Mouse (Mus musculus) c-Kit-positive CD71-positive TER-119-negative erythroid progenitor cells, embryonic 14.5 days (primary cell): Measurements from ENCODE around the gene Kctd18.
"Not testable (repeated sequence)": the region's sequence is repeated elsewhere in the genome, so short reads cannot be mapped to it uniquely, and the experiment has no call there.

Source experiments
- DNase-seq: peaks from one replicate; pipeline ENCODE4 v3.0.0-alpha.2; 2013; ENCODE audit warnings: low read depth

Kctd18 gene

DNA sequence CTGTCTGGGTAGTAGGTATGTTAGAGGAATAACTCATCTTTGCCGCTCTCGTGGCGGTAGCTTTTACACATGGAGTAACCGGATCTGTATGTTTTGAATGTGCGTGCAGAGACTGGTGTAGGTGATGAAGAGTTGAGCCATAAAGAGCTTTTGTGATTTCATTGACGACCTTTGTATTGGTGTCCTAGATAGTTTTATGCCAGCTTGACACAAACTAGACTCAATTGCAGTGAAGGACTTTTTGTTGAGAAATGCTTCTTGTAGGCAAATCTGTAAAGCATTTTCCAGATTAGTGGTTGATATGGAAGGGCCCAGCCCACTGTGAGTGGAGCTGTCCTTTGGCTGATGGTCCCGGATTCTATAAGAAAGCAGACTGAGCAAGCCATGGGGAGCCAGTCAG is at the start of gene Kctd18:
Gene Kctd18 (minus strand): TSS at position 101 of the 400 bp plus-strand sequence.
- DNase-seq: no peak

DNA sequence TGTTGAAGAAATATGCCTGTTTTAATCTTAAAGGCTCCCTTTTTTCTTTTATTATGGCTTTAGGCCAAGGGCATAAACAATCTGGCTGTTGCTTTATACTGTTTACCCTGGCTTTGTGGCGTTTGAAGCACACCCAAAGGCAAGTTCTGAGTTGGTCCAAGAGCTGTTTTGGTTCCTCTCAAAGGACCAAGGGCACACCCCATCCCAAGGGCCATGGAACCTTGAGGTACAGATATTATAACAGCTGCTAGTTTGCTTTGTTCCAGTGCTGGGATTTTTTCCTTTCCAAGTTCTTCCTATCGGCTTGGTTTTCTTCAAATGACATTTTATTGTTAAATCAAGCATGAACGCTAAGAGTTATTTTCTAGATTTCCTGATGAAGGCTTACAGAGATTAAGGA is 46.9 kb upstream of the Kctd18 start:
- DNase-seq: no peak

DNA sequence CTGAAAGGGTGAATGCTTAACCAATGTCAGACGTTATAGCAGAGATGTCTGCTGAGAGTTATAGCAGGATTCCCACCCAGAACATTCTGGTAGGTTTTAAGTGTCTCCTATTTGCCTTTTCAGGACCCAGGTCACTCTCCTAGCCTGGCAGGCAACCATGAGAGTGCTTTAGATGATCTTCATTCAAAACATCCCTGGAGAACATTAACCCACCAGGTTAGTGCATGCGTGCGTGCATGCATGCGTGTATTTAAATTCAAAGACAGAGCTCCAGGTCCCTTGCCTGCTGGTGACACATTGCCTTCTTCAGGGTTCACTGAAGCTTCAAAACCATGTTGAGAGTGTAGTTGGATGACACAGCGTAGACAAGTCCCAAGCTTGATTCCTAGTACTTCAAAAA is 46.4 kb upstream of the Kctd18 start:
- no peak for DNase-seq

DNA sequence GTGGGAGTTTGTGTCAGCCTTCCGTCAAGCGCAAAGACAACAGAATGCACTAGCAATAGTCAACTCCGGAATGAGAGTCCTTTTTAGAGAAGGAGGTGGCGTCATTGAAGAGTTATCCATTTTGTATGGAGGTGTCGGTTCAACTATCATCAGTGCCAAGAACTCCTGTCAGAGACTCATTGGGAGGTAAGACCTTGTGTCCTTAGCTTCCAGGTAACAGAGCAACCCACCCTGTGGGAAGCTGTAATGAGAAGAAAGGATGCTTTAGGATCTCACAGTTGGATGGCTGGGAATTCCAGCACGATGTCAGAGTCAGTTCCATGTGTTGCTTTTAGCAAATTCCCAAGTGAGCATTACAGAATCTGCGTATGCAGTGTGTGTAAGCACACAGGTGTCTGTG is 43.4 kb upstream of the Kctd18 start:
- DNase-seq: no peak

DNA sequence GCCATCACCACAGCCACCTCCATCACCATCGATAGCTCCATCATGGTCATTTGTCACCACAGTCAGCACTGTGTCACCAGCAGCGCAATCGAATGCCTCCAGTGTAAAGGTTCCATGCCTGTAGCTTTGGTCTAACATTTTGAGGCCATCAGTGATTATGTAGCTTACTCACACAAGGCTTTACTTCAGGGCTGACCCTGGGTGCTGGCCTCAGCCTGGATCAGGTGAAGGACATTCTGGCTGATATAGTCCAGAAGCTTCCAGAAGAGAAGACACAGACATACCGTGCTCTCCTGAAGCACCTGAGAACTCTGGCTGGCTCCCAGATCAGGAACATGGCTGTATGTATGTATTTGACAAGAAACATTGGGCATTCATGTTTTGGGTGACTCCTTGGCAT is 40.1 kb upstream of the Kctd18 start:
- DNase-seq: no peak

DNA sequence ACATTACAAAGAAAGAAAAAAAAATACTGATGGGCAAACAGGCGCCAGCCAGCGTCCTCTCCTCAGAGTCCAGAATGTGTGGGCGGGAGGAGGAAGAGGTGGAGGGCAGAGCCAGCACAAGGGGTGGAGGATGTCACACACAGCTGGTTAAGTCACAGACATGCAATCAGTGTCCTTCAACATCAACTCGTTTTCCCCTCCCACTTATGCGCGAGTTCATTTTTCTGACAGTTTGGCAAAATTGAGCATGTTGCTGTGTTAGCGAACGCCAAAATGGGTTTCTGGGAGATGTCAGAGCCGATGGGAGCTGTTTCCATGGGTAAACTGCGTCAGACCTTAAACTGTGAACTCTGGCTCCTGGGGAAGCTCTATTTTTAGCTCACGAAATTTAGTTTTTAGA is 38.2 kb upstream of the Kctd18 start:
- no peak for DNase-seq

DNA sequence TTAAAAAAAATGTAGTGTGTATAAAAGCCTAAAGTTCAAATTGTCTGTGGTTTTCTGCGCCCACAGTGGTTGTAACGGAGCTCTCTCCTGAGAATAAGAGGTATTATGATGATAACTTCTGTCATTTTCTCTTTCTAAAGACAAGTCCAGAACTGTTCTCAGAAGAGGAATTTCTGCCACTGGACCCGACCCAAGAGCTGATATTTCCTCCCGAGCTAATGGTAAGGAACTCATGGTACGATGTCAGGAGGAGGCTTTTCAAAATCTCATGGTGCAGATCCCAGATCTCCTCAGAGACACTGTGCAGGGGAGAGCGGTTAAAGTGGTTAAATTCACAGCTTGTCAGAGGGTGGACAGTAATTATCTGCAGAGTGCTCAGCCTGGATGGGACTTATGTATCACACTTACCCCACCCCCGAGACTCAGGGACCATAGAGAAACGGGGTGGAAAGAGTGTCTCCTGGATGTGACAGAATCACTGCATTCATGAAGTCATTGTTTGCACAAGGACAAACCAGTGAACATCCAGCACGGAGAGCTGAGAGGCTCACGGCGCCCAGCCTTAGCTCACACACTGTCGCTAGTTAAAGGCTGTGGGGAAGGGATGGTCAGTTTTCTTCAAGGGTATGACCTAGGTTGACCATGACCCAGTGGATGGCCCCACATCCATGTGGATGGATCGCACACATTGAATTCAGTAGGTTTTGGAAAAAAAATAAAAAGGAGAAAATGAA is 37.5 kb upstream of the Kctd18 start:
- DNase-seq: no peak

DNA sequence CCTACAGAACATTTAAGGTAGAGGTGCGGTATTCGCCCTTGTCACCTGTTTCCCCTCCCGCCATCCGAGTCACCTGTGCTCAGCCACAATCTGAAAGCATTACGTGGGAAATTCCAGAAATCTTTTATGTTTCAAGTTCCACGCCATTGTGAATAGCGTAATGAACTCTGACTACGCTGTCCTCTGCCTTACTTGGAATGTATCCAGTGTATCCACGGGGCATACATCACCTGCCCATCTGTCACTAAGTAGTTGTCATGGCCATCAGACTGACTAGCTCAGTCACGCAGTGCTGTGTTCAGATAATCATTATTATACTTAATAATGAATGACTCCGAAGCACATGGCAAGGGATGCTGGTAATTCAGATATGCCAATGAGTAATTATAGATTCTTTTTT is 36.8 kb upstream of the Kctd18 start:
- DNase-seq: no peak

DNA sequence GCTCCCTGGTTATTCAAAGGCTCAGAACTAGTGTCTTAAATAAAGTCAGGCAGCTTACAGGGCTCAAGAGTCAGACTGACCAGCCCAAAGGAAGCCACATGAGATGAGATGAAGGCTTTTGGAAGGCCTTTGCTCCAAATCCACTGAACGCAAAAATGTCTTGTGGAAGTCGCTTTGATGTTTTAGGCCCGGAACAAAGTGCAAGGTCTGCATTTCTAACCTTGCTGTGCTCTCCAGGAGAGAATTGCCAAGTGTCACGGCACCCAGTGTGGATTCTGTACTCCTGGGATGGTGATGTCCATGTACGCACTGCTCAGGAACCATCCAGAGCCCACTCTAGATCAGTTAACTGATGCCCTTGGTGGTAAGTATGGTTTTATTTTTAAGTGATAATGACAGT is 30.4 kb upstream of the Kctd18 start:
- DNase-seq: no peak

DNA sequence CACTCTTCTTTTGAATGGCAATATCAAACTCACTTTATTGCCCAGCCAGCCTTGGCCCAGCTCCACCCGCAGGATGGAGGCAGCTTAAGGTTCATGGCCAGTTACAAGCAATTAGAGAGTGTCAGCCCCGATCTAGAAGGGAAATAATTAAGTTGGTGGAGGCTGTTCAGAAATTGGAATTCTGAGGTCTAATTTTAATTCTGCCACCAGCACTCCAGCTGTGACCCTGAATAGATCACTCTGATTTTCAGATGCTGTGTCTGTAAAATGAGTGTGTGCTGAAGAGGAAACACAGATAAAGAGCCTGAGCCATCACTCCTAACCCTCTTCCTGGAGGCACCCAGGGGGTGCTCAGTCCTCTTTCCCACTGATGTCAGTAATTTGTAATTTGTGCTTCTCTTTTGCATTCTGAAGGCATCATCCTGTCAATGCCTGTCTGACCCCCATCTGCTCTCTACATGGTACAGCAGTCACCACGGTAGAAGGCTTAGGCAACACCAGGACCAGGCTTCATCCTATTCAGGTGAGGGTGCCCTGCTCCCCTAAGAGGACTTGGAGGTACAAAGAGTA is 28.1 kb upstream of the Kctd18 start:
- no peak for DNase-seq

DNA sequence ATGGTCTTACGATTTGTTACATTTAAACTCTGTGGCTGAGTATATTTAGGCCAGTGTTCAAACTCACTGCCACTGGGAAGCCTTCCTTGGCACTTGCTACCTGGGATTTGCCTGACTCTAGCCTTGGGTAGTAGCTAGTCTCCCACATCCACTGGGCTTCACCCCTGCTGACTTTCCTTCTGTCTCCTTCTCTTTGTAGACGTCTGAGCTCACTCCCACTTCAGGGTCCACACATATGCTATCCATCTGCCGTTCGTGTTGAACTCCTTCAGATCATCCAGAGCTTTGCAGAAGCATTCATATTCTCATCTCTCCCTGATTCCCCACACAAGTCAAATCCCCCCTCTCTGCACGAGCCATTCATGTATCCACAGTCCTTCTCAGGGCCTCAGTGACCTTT is 26.8 kb upstream of the Kctd18 start:
- no peak for DNase-seq

DNA sequence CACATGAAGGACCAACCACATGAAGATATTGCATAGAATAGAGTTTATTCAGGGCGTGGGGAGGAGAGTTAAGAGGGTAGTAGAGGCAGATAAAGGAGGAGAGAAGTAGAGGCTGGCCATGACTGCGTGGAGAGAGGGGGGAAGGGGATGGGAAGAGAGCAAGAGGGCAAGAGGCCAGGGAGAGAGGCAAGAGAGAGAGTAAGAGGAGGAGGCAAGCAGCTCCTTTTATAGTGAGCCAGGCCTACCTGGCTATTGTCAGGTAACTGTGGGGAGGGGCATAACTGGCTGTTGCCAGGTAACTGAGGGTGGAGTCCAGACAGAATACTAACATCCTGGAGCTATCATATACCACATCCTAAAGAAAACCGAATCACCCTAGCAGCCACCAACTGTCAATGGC is 26.3 kb upstream of the Kctd18 start:
- DNase-seq: no peak

DNA sequence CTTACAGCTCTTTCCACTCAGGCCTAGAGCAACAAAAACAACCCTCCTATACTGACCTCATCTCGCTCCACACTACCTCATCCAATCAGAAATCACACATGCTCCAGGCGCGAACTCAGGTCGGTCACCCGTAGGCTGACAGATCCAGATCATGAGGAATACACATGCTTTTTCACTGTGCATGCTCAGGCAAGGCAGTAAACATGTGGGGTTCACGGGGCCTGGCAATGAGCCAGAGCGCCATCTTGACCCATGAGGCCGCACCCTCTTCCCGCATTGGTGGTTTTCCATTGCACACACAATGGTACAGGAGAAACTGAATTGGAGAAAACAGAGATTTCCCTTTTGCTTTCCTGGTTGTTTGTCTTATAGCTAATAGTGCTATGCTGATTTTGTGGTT is 18.6 kb upstream of the Kctd18 start:
- DNase-seq: not testable (repeated sequence)

DNA sequence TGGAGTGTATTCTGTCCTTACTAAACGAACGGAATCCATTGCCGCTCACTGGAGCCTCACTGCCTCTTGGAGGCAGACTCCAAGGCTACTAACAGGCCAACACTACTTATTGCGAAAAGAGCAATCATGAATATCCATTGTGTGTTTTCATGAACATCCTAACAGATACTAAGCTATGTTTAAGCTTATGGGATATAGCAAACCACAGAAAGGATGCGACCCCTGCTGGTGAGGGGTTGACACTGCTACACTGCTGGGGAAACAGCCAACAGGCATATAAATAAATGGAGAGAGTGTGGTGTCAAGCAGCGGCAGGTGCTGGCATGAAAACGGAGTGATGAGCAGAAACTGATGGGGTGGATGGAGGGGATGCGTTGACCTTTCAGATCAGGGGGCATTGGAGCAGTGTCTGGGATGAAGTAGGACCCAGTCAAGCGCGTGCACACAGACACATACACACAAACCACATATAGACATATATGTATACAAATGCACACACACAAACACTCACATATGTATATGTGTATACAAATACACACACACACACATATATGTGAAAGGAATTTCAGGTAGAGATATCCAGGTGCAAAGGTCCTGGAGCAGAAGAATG is 12.5 kb upstream of the Kctd18 start:
- peak; percentile 51 for DNase-seq

DNA sequence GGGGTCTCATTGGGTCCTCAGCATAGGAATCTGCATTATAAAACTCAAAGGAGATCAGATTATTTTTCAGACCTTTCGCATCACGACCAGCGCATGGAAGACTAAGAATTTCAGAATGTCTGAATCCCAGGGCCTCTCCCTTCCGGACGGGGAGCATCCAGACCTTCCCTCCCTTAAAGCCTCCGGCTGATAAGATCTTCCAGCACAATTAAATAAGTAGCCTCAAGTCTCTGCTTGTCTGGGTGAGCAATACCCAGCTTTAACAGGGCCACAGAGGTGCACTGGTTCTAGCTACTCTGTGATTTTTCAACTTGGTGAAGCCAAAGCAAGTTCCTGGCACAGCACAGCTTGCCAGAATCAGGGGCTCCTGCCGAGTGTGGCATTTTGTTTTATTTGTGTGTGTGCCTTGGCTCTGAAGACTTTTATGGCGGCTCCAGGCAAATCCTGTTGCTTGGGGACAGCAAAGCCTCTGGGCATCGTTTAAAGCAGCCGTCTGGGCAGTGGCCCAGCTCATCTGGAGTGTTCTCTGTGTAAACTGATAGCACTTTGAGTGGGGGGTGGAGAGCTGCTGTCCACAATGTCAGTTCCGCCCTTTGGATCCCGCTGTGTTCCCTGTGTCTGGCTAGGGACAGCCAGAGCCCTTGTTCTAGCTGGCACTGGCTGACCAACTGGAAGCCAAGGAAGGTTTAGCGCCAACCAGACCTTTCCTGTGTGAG is 11.6 kb upstream of the Kctd18 start:
- no peak for DNase-seq

DNA sequence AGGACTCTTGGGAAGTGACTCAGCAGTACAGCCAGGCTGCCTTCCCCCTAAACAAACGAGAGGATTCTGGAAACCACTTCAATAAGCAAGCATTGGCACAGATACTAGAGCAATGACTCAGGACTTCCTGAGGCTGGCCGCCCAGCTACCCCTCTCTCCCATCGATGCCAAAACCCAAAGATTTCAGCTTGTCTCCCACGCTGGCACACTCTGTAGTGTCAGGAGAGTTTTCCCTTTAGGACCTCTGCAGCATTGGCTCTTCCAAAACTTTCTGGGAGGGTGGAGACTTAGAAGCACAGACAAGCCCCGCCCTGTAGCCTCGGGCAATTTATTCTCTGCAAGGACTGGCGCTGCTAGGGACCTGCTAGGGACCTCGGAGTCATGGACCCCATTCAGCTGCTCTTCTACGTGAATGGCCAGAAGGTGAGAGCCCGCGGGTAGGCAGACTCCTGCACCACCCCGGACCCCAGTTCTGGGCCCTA is 10.9 kb upstream of the Kctd18 start, which contains the start of gene Aox1:
Gene Aox1 (plus strand): TSS at position 296 of the 482 bp plus-strand sequence.
- peak; percentile 31 for DNase-seq

DNA sequence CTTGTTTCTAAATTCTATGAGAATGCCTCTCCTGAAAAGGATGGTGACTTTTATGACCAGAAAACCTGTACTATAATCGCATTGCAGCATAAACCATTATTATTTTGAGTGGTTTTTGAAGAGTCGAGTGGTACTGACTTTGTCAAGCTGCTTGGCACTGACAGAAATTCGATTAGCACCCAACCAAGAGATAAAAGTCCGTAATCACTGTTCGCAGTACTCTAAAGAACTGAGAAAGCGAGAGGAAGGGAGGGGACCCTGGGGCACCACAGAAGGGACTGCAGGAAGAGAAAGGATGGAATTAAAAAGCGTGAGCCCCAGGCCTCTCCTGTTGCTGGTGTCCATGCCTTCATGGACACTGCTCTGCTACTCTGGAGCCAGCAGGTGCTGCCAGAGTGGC is 9.0 kb upstream of the Kctd18 start:
- peak; percentile 24 for DNase-seq

DNA sequence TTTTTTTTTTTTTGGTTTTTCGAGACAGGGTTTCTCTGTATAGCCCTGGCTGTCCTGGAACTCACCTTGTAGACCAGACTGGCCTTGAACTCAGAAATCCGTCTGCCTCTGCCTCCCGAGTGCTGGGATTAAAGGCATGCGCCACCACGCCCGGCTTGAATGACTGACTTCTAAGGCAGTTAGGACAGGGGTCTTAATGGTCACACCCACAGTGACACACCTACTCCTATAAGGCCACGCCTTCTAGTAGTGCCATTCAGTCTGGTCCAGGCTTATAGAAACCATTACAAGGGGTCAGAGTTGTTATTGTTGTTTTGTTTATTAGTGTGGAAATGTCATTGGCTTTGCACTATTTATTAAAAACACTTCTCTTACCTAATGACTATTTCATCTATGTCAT is 12.4 kb downstream of the Kctd18 start:
- not testable (repeated sequence) for DNase-seq

DNA sequence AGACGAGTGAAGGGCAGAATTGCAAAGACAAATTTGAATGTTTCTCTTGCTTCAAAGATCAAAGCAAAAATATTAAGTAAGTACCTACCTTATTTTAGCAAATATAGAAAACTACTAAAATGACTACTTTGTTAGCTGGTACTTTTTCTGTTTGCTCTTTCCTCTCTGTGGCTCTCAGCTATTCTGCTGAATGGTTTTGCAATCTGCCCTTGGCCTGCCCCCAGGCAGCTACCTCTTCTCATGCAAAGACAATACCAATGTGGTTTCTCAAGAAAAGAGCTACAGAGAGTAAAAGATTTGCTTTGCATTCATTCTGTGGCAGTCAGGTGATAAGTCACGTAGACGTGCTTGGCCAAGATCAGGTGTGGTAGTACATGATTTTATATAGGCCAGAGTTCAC is 20.6 kb downstream of the Kctd18 start:
- no peak for DNase-seq

DNA sequence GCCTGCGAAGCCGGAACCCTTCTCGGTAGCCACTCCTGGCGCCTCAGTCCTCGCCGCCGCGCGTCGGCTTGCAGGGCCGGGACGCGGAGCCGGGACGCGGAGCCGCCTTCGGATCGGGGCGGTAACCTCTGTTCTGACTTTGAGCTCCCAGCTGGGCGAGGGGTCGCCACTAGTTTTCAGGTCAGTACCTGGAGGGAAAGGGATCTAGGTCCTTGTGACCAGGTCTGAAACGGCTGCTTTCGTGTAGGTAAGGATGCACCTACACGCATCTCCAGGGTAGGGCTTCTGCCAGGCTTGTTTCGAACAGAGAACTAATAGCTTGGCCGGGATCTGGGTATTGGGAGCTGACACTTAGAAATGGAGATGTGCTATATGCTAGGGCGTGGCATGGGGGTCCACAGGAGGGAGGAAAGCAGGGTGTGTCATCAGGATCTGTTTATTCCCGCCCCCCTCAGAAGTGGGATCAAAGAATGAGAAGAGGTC is 22.6 kb downstream of the Kctd18 start:
- DNase-seq: no peak

DNA sequence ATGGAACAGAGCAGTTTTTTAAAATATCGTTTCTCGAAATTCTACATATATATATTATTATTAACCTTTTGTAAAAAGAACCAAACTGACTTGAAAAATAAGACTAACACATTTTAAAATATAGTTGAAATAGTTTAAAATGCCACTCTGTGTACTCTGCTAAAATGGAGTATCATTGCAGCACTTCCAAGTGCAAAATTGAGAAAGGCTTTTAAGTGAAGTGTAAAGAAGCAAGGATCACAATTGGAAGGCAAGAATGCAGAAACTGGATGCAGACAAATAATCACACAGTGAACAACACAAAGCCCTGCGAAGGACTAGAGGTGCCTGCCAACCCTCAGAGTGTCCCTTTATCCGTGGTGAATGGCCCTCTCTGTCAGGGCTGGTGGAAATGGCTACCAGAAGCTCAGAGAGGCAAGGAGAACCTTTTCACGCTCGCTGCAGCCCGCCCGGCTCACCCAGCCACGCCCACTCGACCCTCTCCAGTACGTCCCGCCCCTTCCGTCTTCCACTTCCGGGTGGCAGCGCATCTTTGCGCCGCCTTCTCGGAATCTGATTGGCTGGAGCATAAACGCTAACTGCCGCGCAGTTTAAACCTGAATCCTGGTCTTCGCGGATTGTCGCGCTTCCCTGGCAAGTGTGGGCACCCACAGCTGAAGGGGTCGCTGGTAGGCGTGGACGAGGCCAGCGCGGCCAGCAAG is 23.2 kb downstream of the Kctd18 start, which contains the start of gene Sgo2a:
Gene Sgo2a (plus strand): TSS at position 540 of the 701 bp plus-strand sequence.
- DNase-seq: peak; percentile 89

DNA sequence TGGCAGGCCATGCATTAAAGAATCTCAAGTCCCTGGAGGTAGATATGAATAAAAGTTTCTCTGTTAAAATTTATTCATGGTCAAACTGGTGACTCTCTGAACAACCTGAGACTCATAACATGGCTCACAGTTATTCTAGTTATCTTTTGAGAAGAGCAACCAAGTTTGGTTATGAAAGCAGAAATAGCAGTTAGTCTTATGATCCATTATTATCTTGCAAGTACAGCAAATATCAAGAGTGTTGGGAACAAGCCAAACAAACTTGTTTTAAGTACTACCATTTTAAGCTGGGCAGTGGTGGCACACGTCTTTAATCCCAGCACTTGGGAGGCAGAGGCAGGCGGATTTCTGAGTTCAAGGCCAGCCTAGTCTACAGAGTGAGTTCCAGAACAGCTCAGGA is 27.5 kb downstream of the Kctd18 start:
- no peak for DNase-seq
